Mouse (Mus musculus): ENCODE measurements at regions not wholly inside any gene's neighbourhood (a gene's known extent, or its start where the extent isn't known, plus 50 kb on each side); places are given as distances from the start of the nearest gene placed in this dataset.
"Not testable (repeated sequence)": the region's sequence is repeated elsewhere in the genome, so short reads cannot be mapped to it uniquely, and the experiment has no call there.

DNA sequence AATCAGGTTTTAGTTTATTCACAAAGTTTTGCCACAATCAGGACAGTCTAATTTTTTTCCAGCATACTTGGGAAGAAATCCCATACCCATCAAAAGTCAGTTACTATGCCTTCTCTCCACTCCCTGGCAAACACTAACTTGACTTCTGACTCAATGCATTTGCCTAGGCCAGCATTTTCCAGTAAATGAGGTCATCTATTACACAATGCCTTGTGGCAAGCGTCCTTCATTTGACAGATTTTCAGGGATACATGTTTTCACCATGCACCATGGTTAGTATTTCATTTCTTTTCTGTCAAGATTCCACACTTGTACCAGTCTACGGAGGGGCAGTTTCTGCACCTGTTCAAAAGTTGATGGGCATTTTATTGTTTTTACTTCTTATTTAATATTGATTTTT is 88.4 kb upstream of the Slc2a12 start:
- DNase-seq: not testable (repeated sequence)

DNA sequence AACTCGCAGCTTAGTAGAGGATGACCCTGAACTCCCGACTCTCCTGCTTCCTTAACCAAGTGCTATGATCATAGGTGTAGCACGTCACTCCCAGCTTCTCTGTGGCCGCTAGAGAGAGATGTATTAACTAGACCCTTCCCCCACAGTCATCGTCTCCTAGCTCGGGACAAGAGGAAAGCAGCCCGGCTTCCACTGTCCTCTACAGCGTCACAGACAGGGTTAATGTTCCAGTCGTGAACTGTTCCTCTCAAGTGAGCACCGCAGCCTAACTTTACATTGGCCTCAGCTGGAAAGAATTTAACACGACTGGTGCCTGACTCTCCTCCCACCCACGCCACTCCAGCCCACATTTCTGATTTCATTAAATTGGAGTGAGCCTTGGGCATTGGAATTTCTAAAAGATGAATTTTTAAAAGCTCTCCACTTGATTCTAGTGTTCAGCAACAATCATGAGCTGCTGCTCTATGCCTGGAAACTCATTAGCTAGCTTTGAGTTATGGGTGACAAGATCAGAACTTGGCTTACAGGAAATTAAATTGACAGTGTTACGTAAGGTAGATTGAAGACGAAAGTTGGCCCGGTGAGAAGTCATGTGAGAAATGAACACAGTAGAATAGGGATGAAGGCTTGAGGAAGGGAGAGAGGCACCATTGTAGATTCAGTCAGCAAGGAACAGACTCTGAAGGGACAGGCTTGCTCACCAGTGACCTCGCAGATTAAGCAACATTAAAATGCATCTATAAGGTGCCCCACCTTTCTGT is 75.4 kb upstream of the Slc2a12 start:
- DNase-seq: not testable (repeated sequence)

DNA sequence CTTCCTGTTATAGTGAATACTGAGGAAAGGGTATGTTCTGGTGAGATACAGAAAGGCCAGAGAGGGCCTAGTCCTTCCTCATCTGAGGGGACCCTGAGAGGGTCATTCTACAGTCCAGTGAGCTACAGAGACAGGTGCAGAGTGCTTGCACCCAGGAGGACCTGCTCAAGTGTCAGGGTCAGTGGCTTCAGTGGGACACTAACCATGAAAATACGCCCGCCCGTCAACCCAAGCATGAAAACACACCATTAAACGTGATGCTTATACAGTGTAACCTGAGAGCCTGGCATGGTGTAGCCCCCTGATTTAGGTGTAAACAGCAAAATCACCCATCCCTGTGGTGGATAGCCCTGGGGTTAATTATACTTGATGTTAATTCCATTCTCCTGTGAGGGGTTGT is 70.8 kb upstream of the Slc2a12 start:
- not testable (repeated sequence) for DNase-seq

GRCm38 (mm10) chr10:22579426-22579825 is 65.4 kb upstream of the Slc2a12 start:
- DNase-seq: peak; percentile 65

GRCm38 (mm10) chr10:22581300-22581699 is 63.5 kb upstream of the Slc2a12 start:
- not testable (repeated sequence) for DNase-seq

DNA sequence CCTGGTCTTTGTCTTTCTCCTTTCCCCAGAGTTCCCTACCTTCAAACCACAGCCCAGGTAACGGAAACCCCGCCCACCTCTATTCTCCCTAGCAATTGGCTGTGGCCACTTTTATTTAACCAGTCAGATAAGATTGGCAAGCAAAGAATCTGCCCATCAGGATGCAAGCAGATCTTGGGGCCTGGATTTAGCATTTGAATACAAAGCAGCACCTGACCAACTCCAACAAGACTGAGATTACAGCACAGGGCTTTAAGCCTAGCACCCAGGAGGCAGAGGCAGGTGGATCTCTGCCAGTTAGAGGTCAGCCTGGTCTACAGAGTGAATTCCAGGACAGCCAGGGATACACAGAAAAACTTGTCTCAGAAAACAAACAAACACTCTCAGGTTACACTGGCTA is 61.5 kb upstream of the Slc2a12 start:
- DNase-seq: not testable (repeated sequence)

- DNase-seq: not testable (repeated sequence)
Observed at GRCm38 (mm10) chr10:22588587-22588986, 56.2 kb upstream of the Slc2a12 start.

DNA sequence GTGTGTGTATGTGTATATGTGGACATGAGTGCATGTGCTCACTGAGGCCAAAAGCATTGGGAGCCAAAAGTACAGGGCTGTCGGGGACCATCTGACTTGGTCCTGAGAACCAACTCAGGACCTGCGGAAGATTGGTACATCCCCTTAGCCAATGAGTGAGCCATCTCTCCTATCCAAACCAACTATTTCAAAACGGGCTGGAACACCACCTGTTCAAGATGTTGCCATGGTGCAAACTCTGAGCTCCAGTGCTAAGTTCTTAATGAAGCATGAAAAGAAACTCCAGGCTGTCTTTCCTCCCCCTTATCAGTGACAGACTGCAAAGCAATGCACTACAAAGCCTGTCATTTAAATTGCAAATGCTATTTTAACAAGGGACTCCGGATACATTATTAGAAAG is 53.1 kb upstream of the Slc2a12 start:
- DNase-seq: not testable (repeated sequence)

DNA sequence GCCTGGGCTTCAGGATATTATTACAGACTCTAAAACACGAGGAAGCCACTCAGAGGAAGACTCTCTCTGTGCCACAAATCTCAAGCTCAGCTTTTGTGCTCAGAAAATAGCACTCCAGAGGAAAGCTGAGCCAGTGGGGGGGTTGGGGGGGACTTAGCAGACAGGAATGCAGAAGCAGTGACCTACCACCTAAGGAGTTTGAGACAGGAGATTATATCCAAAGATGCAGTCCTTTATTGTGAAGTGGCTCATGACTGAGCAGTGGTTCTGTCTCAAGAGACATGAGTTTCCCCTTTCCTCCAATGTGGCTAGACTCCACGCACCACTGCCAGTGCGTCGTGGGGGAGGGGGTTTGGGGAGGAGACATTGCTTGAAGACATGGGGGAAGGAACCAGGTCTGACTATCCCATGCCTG is 52.6 kb upstream of the Slc2a12 start:
- DNase-seq: not testable (repeated sequence)

- not testable (repeated sequence) for DNase-seq
Observed at GRCm38 (mm10) chr10:22592752-22593151, 52.1 kb upstream of the Slc2a12 start.
